Mouse (Mus musculus): ENCODE data around the gene Dennd4b. TPM values are rescaled to one million over a fixed set of nuclear protein-coding genes. Genes with fewer than 3 reads are reported as not detected.
"Not testable (repeated sequence)": the region's sequence is repeated elsewhere in the genome, so short reads cannot be mapped to it uniquely, and the experiment has no call there.

Gene Dennd4b
- polyA plus RNA-seq, 1 experiment from 2014 or later = 3.9 TPM

- H3K4me3 ChIP-seq (ENCODE audit: low read depth, low read length) = no peak overlapping the region
- H3K27ac ChIP-seq (replicated peaks; ENCODE audit: low read depth, low read length) = no peak overlapping the region
- 88% methylated on average over 9 of the region's 9 CpGs for WGBS
- ATAC-seq (ENCODE audit: insufficient number of reproducible peaks, low FRiP score, low TSS enrichment, low read depth) (no peak), DNase-seq (ENCODE audit: low spot score) (no peak)
- no peaks in the 10 kb centered on the region for H3K9me3 ChIP-seq (ENCODE audit: control insufficient read depth, low read length)
- no peaks in the 10 kb centered on the region; the same call in 1 of the 2 replicates for H3K36me3 ChIP-seq (ENCODE audit: control insufficient read depth, insufficient read depth, low read length)
- H3K27me3 ChIP-seq (ENCODE audit: control insufficient read depth, insufficient read depth, low read length) = no peaks in the 10 kb centered on the region
- no peaks in the 10 kb centered on the region for H3K4me1 ChIP-seq (ENCODE audit: control insufficient read depth, insufficient read depth, low read length)
- no peak overlapping the region for H3K9ac ChIP-seq (ENCODE audit: low read length)
- H3K4me2 ChIP-seq (ENCODE audit: low read depth, severe bottlenecking) = no peak overlapping the region
Measured at GRCm38 (mm10) chr3:90277793-90278192, 12.8 kb downstream of the Dennd4b start.

GRCm38 (mm10) chr3:90278211-90278610, 13.2 kb downstream of the Dennd4b start:
- WGBS = 93% methylated on average over 10 of the region's 10 CpGs
- Histone ChIP-seq H3K27me3 (ENCODE audit: control insufficient read depth, insufficient read depth, low read length) (no peaks in the 10 kb centered on the region), H3K27ac (replicated peaks; ENCODE audit: low read depth, low read length) (no peak overlapping the region), H3K4me2 (ENCODE audit: low read depth, severe bottlenecking) (no peak overlapping the region), H3K4me1 (ENCODE audit: control insufficient read depth, insufficient read depth, low read length) (no peaks in the 10 kb centered on the region), H3K4me3 (ENCODE audit: low read depth, low read length) (no peak overlapping the region), H3K9me3 (ENCODE audit: control insufficient read depth, low read length) (no peaks in the 10 kb centered on the region), H3K36me3 (ENCODE audit: control insufficient read depth, insufficient read depth, low read length) (no peaks in the 10 kb centered on the region; the same call in 1 of the 2 replicates), H3K9ac (ENCODE audit: low read length) (no peak overlapping the region)
- no peak for DNase-seq (ENCODE audit: low spot score)
- no peak for ATAC-seq (ENCODE audit: insufficient number of reproducible peaks, low FRiP score, low TSS enrichment, low read depth)

GRCm38 (mm10) chr3:90279216-90279615, 14.2 kb downstream of the Dennd4b start:
- Histone ChIP-seq H3K9ac (ENCODE audit: low read length) (no peak overlapping the region), H3K4me1 (ENCODE audit: control insufficient read depth, insufficient read depth, low read length) (no peaks in the 10 kb centered on the region), H3K4me2 (ENCODE audit: low read depth, severe bottlenecking) (no peak overlapping the region), H3K36me3 (ENCODE audit: control insufficient read depth, insufficient read depth, low read length) (no peaks in the 10 kb centered on the region; the same call in 1 of the 2 replicates), H3K27me3 (ENCODE audit: control insufficient read depth, insufficient read depth, low read length) (no peaks in the 10 kb centered on the region), H3K4me3 (ENCODE audit: low read depth, low read length) (no peak overlapping the region), H3K9me3 (ENCODE audit: control insufficient read depth, low read length) (no peaks in the 10 kb centered on the region), H3K27ac (replicated peaks; ENCODE audit: low read depth, low read length) (no peak overlapping the region)
- DNase-seq (ENCODE audit: low spot score) (no peak), ATAC-seq (ENCODE audit: insufficient number of reproducible peaks, low FRiP score, low TSS enrichment, low read depth) (no peak)
- 93% methylated on average over 9 of the region's 9 CpGs for WGBS

- no peaks in the 10 kb centered on the region for H3K4me1 ChIP-seq (ENCODE audit: control insufficient read depth, insufficient read depth, low read length)
- H3K4me3 ChIP-seq (ENCODE audit: low read depth, low read length) = no peak overlapping the region
- H3K9me3 ChIP-seq (ENCODE audit: control insufficient read depth, low read length) = no peaks in the 10 kb centered on the region
- WGBS = 94% methylated on average over 7 of the region's 7 CpGs
- H3K9ac ChIP-seq (ENCODE audit: low read length) = no peak overlapping the region
- DNase-seq (ENCODE audit: low spot score) = no peak
- ATAC-seq (ENCODE audit: insufficient number of reproducible peaks, low FRiP score, low TSS enrichment, low read depth) = no peak
- no peaks in the 10 kb centered on the region for H3K27me3 ChIP-seq (ENCODE audit: control insufficient read depth, insufficient read depth, low read length)
- no peaks in the 10 kb centered on the region; the same call in 1 of the 2 replicates for H3K36me3 ChIP-seq (ENCODE audit: control insufficient read depth, insufficient read depth, low read length)
- H3K27ac ChIP-seq (replicated peaks; ENCODE audit: low read depth, low read length) = no peak overlapping the region
- no peak overlapping the region for H3K4me2 ChIP-seq (ENCODE audit: low read depth, severe bottlenecking)
Measured at GRCm38 (mm10) chr3:90279743-90280142, 14.8 kb downstream of the Dennd4b start.

GRCm38 (mm10) chr3:90280708-90281107, 15.7 kb downstream of the Dennd4b start:
- no peak overlapping the region for H3K27ac ChIP-seq (replicated peaks; ENCODE audit: low read depth, low read length)
- ATAC-seq (ENCODE audit: insufficient number of reproducible peaks, low FRiP score, low TSS enrichment, low read depth) (no peak), DNase-seq (ENCODE audit: low spot score) (no peak)
- no peaks in the 10 kb centered on the region for H3K4me1 ChIP-seq (ENCODE audit: control insufficient read depth, insufficient read depth, low read length)
- H3K4me3 ChIP-seq (ENCODE audit: low read depth, low read length) = no peak overlapping the region
- 93% methylated on average over 9 of the region's 9 CpGs for WGBS
- H3K4me2 ChIP-seq (ENCODE audit: low read depth, severe bottlenecking) = no peak overlapping the region
- no peaks in the 10 kb centered on the region for H3K27me3 ChIP-seq (ENCODE audit: control insufficient read depth, insufficient read depth, low read length)
- H3K36me3 ChIP-seq (ENCODE audit: control insufficient read depth, insufficient read depth, low read length) = no peaks in the 10 kb centered on the region; the same call in 1 of the 2 replicates
- no peak overlapping the region for H3K9ac ChIP-seq (ENCODE audit: low read length)
- no peaks in the 10 kb centered on the region for H3K9me3 ChIP-seq (ENCODE audit: control insufficient read depth, low read length)

- Histone ChIP-seq H3K27ac (replicated peaks; ENCODE audit: low read depth, low read length) (no peak overlapping the region), H3K27me3 (ENCODE audit: control insufficient read depth, insufficient read depth, low read length) (no peaks in the 10 kb centered on the region), H3K4me3 (ENCODE audit: low read depth, low read length) (no peak overlapping the region), H3K4me2 (ENCODE audit: low read depth, severe bottlenecking) (no peak overlapping the region), H3K36me3 (ENCODE audit: control insufficient read depth, insufficient read depth, low read length) (no peaks in the 10 kb centered on the region; the same call in 1 of the 2 replicates), H3K9ac (ENCODE audit: low read length) (no peak overlapping the region), H3K9me3 (ENCODE audit: control insufficient read depth, low read length) (no peaks in the 10 kb centered on the region), H3K4me1 (ENCODE audit: control insufficient read depth, insufficient read depth, low read length) (no peaks in the 10 kb centered on the region)
- WGBS = 89% methylated on average over 2 of the region's 2 CpGs
- DNase-seq (ENCODE audit: low spot score) (no peak), ATAC-seq (ENCODE audit: insufficient number of reproducible peaks, low FRiP score, low TSS enrichment, low read depth) (no peak)
Measured at GRCm38 (mm10) chr3:90284150-90284549, 19.2 kb downstream of the Dennd4b start.

GRCm38 (mm10) chr3:90289403-90289802, 24.4 kb downstream of the Dennd4b start:
- not testable (repeated sequence) for H3K4me2 ChIP-seq (ENCODE audit: low read depth, severe bottlenecking); H3K36me3 ChIP-seq (ENCODE audit: control insufficient read depth, insufficient read depth, low read length); H3K4me1 ChIP-seq (ENCODE audit: control insufficient read depth, insufficient read depth, low read length); H3K27me3 ChIP-seq (ENCODE audit: control insufficient read depth, insufficient read depth, low read length); ATAC-seq (ENCODE audit: insufficient number of reproducible peaks, low FRiP score, low TSS enrichment, low read depth); H3K4me3 ChIP-seq (ENCODE audit: low read depth, low read length); H3K27ac ChIP-seq (replicated peaks; ENCODE audit: low read depth, low read length); H3K9me3 ChIP-seq (ENCODE audit: control insufficient read depth, low read length); DNase-seq (ENCODE audit: low spot score); H3K9ac ChIP-seq (ENCODE audit: low read length)
- WGBS = 73% methylated on average over 2 of the region's 3 CpGs

GRCm38 (mm10) chr3:90290602-90291001, 25.6 kb downstream of the Dennd4b start:
- no peaks in the 10 kb centered on the region for H3K27me3 ChIP-seq (ENCODE audit: control insufficient read depth, insufficient read depth, low read length)
- H3K9ac ChIP-seq (ENCODE audit: low read length) = no peak overlapping the region
- no peaks in the 10 kb centered on the region for H3K9me3 ChIP-seq (ENCODE audit: control insufficient read depth, low read length)
- H3K36me3 ChIP-seq (ENCODE audit: control insufficient read depth, insufficient read depth, low read length) = peaks cover 3% of the 10 kb centered on the region; the same call in 1 of the 2 replicates
- 87% methylated on average over 1 of the region's 1 CpGs for WGBS
- H3K27ac ChIP-seq (replicated peaks; ENCODE audit: low read depth, low read length) = no peak overlapping the region
- H3K4me3 ChIP-seq (ENCODE audit: low read depth, low read length) = no peak overlapping the region
- H3K4me2 ChIP-seq (ENCODE audit: low read depth, severe bottlenecking) = no peak overlapping the region
- peaks cover 5% of the 10 kb centered on the region; the same call in 1 of the 2 replicates for H3K4me1 ChIP-seq (ENCODE audit: control insufficient read depth, insufficient read depth, low read length)
- no peak for DNase-seq (ENCODE audit: low spot score)
- no peak for ATAC-seq (ENCODE audit: insufficient number of reproducible peaks, low FRiP score, low TSS enrichment, low read depth)

GRCm38 (mm10) chr3:90291982-90292344, 27.0 kb downstream of the Dennd4b start:
- peak overlapping the region; percentile 90; the same call in 1 of the 2 replicates for H3K27ac ChIP-seq (replicated peaks; ENCODE audit: low read depth, low read length)

More at GRCm38 (mm10) chr3:90291982-90292344, 27.0 kb downstream of the Dennd4b start:
- Histone ChIP-seq H3K4me2 (ENCODE audit: low read depth, severe bottlenecking) (peak overlapping the region; percentile 56), H3K9ac (ENCODE audit: low read length) (peak overlapping the region; percentile 87; the same call in 1 of the 2 replicates), H3K36me3 (ENCODE audit: control insufficient read depth, insufficient read depth, low read length) (peaks cover 3% of the 10 kb centered on the region; the same call in 1 of the 2 replicates), H3K9me3 (ENCODE audit: control insufficient read depth, low read length) (no peaks in the 10 kb centered on the region), H3K27me3 (ENCODE audit: control insufficient read depth, insufficient read depth, low read length) (no peaks in the 10 kb centered on the region), H3K4me1 (ENCODE audit: control insufficient read depth, insufficient read depth, low read length) (peaks cover 5% of the 10 kb centered on the region; the same call in 1 of the 2 replicates), H3K4me3 (ENCODE audit: low read depth, low read length) (peak overlapping the region; percentile 91)
- ATAC-seq (ENCODE audit: insufficient number of reproducible peaks, low FRiP score, low TSS enrichment, low read depth) = no peak
- WGBS = 43% methylated on average over 2 of the region's 2 CpGs
- DNase-seq (ENCODE audit: low spot score) = no peak

All from limb, embryonic 11.5 days (tissue).